Mouse (Mus musculus) kidney, adult 2 months (tissue): ENCODE results near the gene Pigyl.

Experiments
- CTCF ChIP-seq: fragments of 200-500 bp; conservative IDR thresholded peaks from 2 replicates; pipeline ENCODE4 v1.5.1; 2011; ENCODE audit warnings: low read depth, mild to moderate bottlenecking, control low read depth, low read length, moderate library complexity, mixed read lengths; ENCODE audit not compliant: insufficient read depth, insufficient read length
- POLR2A ChIP-seq: fragments of 200-500 bp; IDR thresholded peaks from one replicate; pipeline ENCODE4 v1.6.1; 2011; ENCODE audit warnings: low read depth, low read length, control low read depth

DNA sequence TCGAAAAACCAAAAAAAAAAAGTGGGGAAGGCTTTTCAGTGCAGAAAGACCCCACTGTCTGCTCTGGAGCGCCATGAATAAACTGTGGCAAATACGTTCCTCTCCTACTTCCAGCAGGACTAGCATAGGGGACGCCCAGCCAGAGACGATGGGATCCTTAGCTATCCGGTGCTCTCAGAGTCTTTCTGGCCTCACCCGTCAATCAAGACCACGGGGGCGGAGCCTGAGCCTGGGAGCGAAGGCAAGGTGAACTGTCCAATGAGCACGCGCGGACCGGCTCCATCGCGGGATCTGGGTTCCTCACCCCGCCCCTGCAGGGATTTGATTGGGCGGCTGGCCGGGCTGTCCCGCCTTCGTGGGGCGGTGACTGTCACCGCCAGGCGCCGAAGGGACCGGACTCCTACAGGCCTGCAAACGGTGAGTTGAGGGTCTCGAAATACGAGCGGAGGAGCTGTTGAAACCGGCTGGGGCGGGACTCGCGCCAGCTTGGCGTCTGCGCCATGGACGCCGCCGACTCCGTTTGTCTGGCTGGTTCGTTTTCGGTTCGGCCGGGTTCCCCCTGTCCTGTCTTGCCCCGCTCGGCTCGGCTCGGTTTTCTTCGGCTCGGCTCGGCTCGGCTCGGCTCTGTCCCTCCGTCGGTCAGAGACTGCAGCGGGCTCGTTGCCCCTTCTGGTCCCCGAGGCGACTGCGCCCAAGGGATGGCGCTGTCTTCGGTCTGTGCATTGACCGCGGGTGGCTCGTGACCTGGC lies at the start of gene Pigyl:
- peak; percentile 19; the same call in 1 of the 2 replicates for TF ChIP-seq CTCF
- peak; percentile 71 for TF ChIP-seq POLR2A
